Mouse (Mus musculus): ENCODE data around the gene Nicn1. TPM values are rescaled to one million over a fixed set of nuclear protein-coding genes. Genes with fewer than 3 reads are reported as not detected.

Gene Nicn1
- polyA plus RNA-seq, 1 experiment from 2014 or later = 36.1 TPM

- peak within 1 kb of the TSS; percentile 20; the same call in 1 of the 2 replicates for H3K9ac ChIP-seq (ENCODE audit: low read length)
- 0 out of 2 replicates have a peak, but pooled peaks cover 2% of the 10 kb centered on the region for H3K4me1 ChIP-seq (ENCODE audit: control insufficient read depth, insufficient read depth, low read length)
- H3K4me2 ChIP-seq (ENCODE audit: low read depth, low read length) = peak within 1 kb of the TSS; percentile 36
- H3K9me3 ChIP-seq (replicated peaks; ENCODE audit: control insufficient read depth, low read length) = no peaks in the 10 kb centered on the region
- ATAC-seq (ENCODE audit: insufficient read depth, low FRiP score) = peak; percentile 83
- no peaks in the 10 kb centered on the region; the same call in 1 of the 2 replicates for H3K36me3 ChIP-seq (ENCODE audit: control insufficient read depth, insufficient read depth, low read length)
- H3K4me3 ChIP-seq (replicated peaks; ENCODE audit: low read length) = peak within 1 kb of the TSS; percentile 27
- WGBS = 27% methylated on average over 18 of the region's 18 CpGs
- no peaks in the 10 kb centered on the region for H3K27me3 ChIP-seq (ENCODE audit: control insufficient read depth, insufficient read depth, low read length)
- H3K27ac ChIP-seq (ENCODE audit: low read length) = peak within 1 kb of the TSS; percentile 17
Measured at GRCm38 (mm10) chr9:108296453-108297355, 6.5 kb downstream of the Nicn1 start, which contains the start of gene Amt. Gene Amt, plus strand, starts transcription at chr9:108296853.

GRCm38 (mm10) chr9:108301853-108302252 lies 11.6 kb downstream of the Nicn1 start:
- Histone ChIP-seq H3K4me2 (ENCODE audit: low read depth, low read length) (no peak overlapping the region), H3K9me3 (replicated peaks; ENCODE audit: control insufficient read depth, low read length) (no peaks in the 10 kb centered on the region), H3K27me3 (ENCODE audit: control insufficient read depth, insufficient read depth, low read length) (no peaks in the 10 kb centered on the region), H3K36me3 (ENCODE audit: control insufficient read depth, insufficient read depth, low read length) (peaks cover 3% of the 10 kb centered on the region; the same call in 1 of the 2 replicates), H3K9ac (ENCODE audit: low read length) (no peak overlapping the region), H3K4me1 (ENCODE audit: control insufficient read depth, insufficient read depth, low read length) (peaks cover 16% of the 10 kb centered on the region), H3K4me3 (replicated peaks; ENCODE audit: low read length) (no peak overlapping the region), H3K27ac (ENCODE audit: low read length) (peak overlapping the region; percentile 85)
- 65% methylated on average over 3 of the region's 3 CpGs for WGBS
- peak; percentile 4; the same call in 1 of the 2 replicates for ATAC-seq (ENCODE audit: insufficient read depth, low FRiP score)

DNA sequence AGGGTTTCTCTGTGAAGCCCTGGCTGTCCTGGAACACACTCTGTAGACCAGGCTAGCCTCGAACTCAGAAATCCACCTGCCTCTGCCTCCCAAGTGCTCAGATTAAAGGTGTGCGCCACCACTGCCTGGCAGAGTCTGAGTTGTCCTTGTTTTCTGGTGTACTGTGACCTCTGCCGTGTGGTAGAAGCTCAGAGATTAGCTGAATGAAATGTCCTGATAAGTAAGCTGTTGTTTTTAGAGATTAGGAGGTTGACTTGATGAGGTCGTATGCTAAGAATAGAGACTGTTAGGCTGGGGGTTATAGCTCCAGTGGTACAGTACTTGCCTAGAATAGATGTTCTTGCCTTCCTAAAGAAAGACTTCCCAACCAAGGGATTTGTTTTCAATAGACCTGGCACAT lies 14.5 kb downstream of the Nicn1 start:
- 74% methylated on average over 4 of the region's 4 CpGs for WGBS
- ATAC-seq (ENCODE audit: insufficient read depth, low FRiP score) = no peak
- Histone ChIP-seq H3K9me3 (replicated peaks; ENCODE audit: control insufficient read depth, low read length) (no peaks in the 10 kb centered on the region), H3K27me3 (ENCODE audit: control insufficient read depth, insufficient read depth, low read length) (no peaks in the 10 kb centered on the region), H3K36me3 (ENCODE audit: control insufficient read depth, insufficient read depth, low read length) (peaks cover 3% of the 10 kb centered on the region; the same call in 1 of the 2 replicates), H3K27ac (ENCODE audit: low read length) (peak overlapping the region; percentile 100; the same call in 1 of the 2 replicates), H3K9ac (ENCODE audit: low read length) (peak overlapping the region; percentile 88; the same call in 1 of the 2 replicates), H3K4me1 (ENCODE audit: control insufficient read depth, insufficient read depth, low read length) (peaks cover 24% of the 10 kb centered on the region), H3K4me3 (replicated peaks; ENCODE audit: low read length) (peak overlapping the region; percentile 80), H3K4me2 (ENCODE audit: low read depth, low read length) (peak overlapping the region; percentile 80)

- 6% methylated on average over 1 of the region's 1 CpGs for WGBS
- Histone ChIP-seq H3K9ac (ENCODE audit: low read length) (peak overlapping the region; percentile 88), H3K4me2 (ENCODE audit: low read depth, low read length) (peak overlapping the region; percentile 80), H3K4me1 (ENCODE audit: control insufficient read depth, insufficient read depth, low read length) (peaks cover 27% of the 10 kb centered on the region), H3K27me3 (ENCODE audit: control insufficient read depth, insufficient read depth, low read length) (no peaks in the 10 kb centered on the region), H3K9me3 (replicated peaks; ENCODE audit: control insufficient read depth, low read length) (no peaks in the 10 kb centered on the region), H3K27ac (ENCODE audit: low read length) (peak overlapping the region; percentile 100), H3K4me3 (replicated peaks; ENCODE audit: low read length) (peak overlapping the region; percentile 80), H3K36me3 (ENCODE audit: control insufficient read depth, insufficient read depth, low read length) (peaks cover 3% of the 10 kb centered on the region; the same call in 1 of the 2 replicates)
- ATAC-seq (ENCODE audit: insufficient read depth, low FRiP score) = no peak
Measured at GRCm38 (mm10) chr9:108305170-108305569, 14.9 kb downstream of the Nicn1 start.

- H3K4me3 ChIP-seq (replicated peaks; ENCODE audit: low read length) = peak within 1 kb of the TSS; percentile 80
- H3K27me3 ChIP-seq (ENCODE audit: control insufficient read depth, insufficient read depth, low read length) = no peaks in the 10 kb centered on the region
- peak; percentile 96 for ATAC-seq (ENCODE audit: insufficient read depth, low FRiP score)
- peaks cover 27% of the 10 kb centered on the region for H3K4me1 ChIP-seq (ENCODE audit: control insufficient read depth, insufficient read depth, low read length)
- H3K4me2 ChIP-seq (ENCODE audit: low read depth, low read length) = peak within 1 kb of the TSS; percentile 80
- H3K9ac ChIP-seq (ENCODE audit: low read length) = peak within 1 kb of the TSS; percentile 98
- no peaks in the 10 kb centered on the region for H3K9me3 ChIP-seq (replicated peaks; ENCODE audit: control insufficient read depth, low read length)
- peak within 1 kb of the TSS; percentile 100 for H3K27ac ChIP-seq (ENCODE audit: low read length)
- H3K36me3 ChIP-seq (ENCODE audit: control insufficient read depth, insufficient read depth, low read length) = peaks cover 3% of the 10 kb centered on the region; the same call in 1 of the 2 replicates
- under 1% methylated on average over 80 of the region's 81 CpGs for WGBS
Measured at GRCm38 (mm10) chr9:108305629-108306520, 15.6 kb downstream of the Nicn1 start, which contains the start of the genes Rhoa and Tcta. Gene Rhoa, plus strand, starts transcription at chr9:108306129. Gene Tcta, minus strand, starts transcription at chr9:108306160.

- Histone ChIP-seq H3K9me3 (replicated peaks; ENCODE audit: control insufficient read depth, low read length) (no peaks in the 10 kb centered on the region), H3K27me3 (ENCODE audit: control insufficient read depth, insufficient read depth, low read length) (no peaks in the 10 kb centered on the region), H3K4me1 (ENCODE audit: control insufficient read depth, insufficient read depth, low read length) (peaks cover 27% of the 10 kb centered on the region), H3K36me3 (ENCODE audit: control insufficient read depth, insufficient read depth, low read length) (0 out of 2 replicates have a peak, but pooled peaks cover 3% of the 10 kb centered on the region), H3K9ac (ENCODE audit: low read length) (peak overlapping the region; percentile 98), H3K4me3 (replicated peaks; ENCODE audit: low read length) (peak overlapping the region; percentile 80), H3K27ac (ENCODE audit: low read length) (peak overlapping the region; percentile 100), H3K4me2 (ENCODE audit: low read depth, low read length) (peak overlapping the region; percentile 74)
- WGBS = under 1% methylated on average over 48 of the region's 51 CpGs
- ATAC-seq (ENCODE audit: insufficient read depth, low FRiP score) = peak; percentile 83
Measured at GRCm38 (mm10) chr9:108306571-108306980, 16.3 kb downstream of the Nicn1 start.

- Histone ChIP-seq H3K27ac (ENCODE audit: low read length) (peak overlapping the region; percentile 100), H3K4me1 (ENCODE audit: control insufficient read depth, insufficient read depth, low read length) (peaks cover 27% of the 10 kb centered on the region), H3K4me2 (ENCODE audit: low read depth, low read length) (peak overlapping the region; percentile 74), H3K36me3 (ENCODE audit: control insufficient read depth, insufficient read depth, low read length) (0 out of 2 replicates have a peak, but pooled peaks cover 3% of the 10 kb centered on the region), H3K27me3 (ENCODE audit: control insufficient read depth, insufficient read depth, low read length) (no peaks in the 10 kb centered on the region), H3K9me3 (replicated peaks; ENCODE audit: control insufficient read depth, low read length) (no peaks in the 10 kb centered on the region), H3K4me3 (replicated peaks; ENCODE audit: low read length) (peak overlapping the region; percentile 80), H3K9ac (ENCODE audit: low read length) (peak overlapping the region; percentile 98)
- WGBS = 5% methylated on average over 12 of the region's 12 CpGs
- ATAC-seq (ENCODE audit: insufficient read depth, low FRiP score) = no peak
Measured at GRCm38 (mm10) chr9:108307021-108307807, 17.0 kb downstream of the Nicn1 start.

- 36% methylated on average over 2 of the region's 2 CpGs for WGBS
- Histone ChIP-seq H3K9me3 (replicated peaks; ENCODE audit: control insufficient read depth, low read length) (no peaks in the 10 kb centered on the region), H3K4me3 (replicated peaks; ENCODE audit: low read length) (peak overlapping the region; percentile 50), H3K9ac (ENCODE audit: low read length) (peak overlapping the region; percentile 62), H3K27ac (ENCODE audit: low read length) (no peak overlapping the region), H3K4me2 (ENCODE audit: low read depth, low read length) (peak overlapping the region; percentile 74), H3K27me3 (ENCODE audit: control insufficient read depth, insufficient read depth, low read length) (no peaks in the 10 kb centered on the region), H3K36me3 (ENCODE audit: control insufficient read depth, insufficient read depth, low read length) (0 out of 2 replicates have a peak, but pooled peaks cover 3% of the 10 kb centered on the region), H3K4me1 (ENCODE audit: control insufficient read depth, insufficient read depth, low read length) (peaks cover 19% of the 10 kb centered on the region)
- no peak for ATAC-seq (ENCODE audit: insufficient read depth, low FRiP score)
Measured at GRCm38 (mm10) chr9:108308141-108308540, 17.9 kb downstream of the Nicn1 start.

All from stomach, embryonic 16.5 days (tissue).